Mouse (Mus musculus) liver, adult 2 months (tissue): ENCODE data around the gene Tmem184b. TPM values are rescaled to one million over a fixed set of nuclear protein-coding genes. Genes with fewer than 3 reads are reported as not detected.

ENCODE experiments used
- DNase-seq: peaks from one replicate; pipeline ENCODE4 v3.0.0-alpha.2; 2011; ENCODE audit warnings: low read depth, low spot score; ENCODE audit errors: extremely low read depth
- H3K27ac ChIP-seq: fragments of 200-500 bp; replicated peaks from 2 replicates; pipeline ENCODE4 v1.5.1; 2012; ENCODE audit warnings: low read depth, mild to moderate bottlenecking, control low read depth, inconsistent platforms, low read length; ENCODE audit not compliant: insufficient read depth
- H3K27me3 ChIP-seq: fragments of 200-500 bp; 2 replicates; pipeline ENCODE4 v1.6.1; 2012; ENCODE audit warnings: mild to moderate bottlenecking, moderate library complexity, low read length, inconsistent platforms; ENCODE audit not compliant: control insufficient read depth, insufficient read depth
- H3K36me3 ChIP-seq: fragments of 200-500 bp; 2 replicates; pipeline ENCODE4 v1.6.1; 2012; ENCODE audit warnings: low read length, inconsistent platforms; ENCODE audit not compliant: control insufficient read depth, insufficient read depth
- H3K4me1 ChIP-seq: fragments of 200-500 bp; 2 replicates; pipeline ENCODE4 v1.6.1; 2011; ENCODE audit warnings: low read length; ENCODE audit not compliant: control insufficient read depth, insufficient read depth
- H3K4me3 ChIP-seq: fragments of 200-500 bp; 2 replicates; pipeline ENCODE4 v1.5.1; 2011; ENCODE audit warnings: low read depth, mild to moderate bottlenecking, control low read depth, low read length, moderate library complexity; ENCODE audit not compliant: insufficient read depth
- H3K79me2 ChIP-seq: fragments of 200-500 bp; 2 replicates; pipeline ENCODE4 v1.6.1; 2012; ENCODE audit warnings: inconsistent platforms, mild to moderate bottlenecking, low read length, moderate library complexity; ENCODE audit not compliant: control insufficient read depth, insufficient read depth
- H3K9ac ChIP-seq: fragments of 200-500 bp; 2 replicates; pipeline ENCODE4 v1.6.1; 2012; ENCODE audit warnings: low read depth, mild to moderate bottlenecking, control low read depth, inconsistent platforms, low read length
- CTCF ChIP-seq: fragments of 200-500 bp; IDR thresholded peaks from 2 replicates; pipeline ENCODE4 v1.5.1; 2011; ENCODE audit warnings: low read depth, low read length, control low read depth
- POLR2A ChIP-seq: fragments of 200-500 bp; IDR thresholded peaks from 2 replicates; pipeline ENCODE4 v1.6.1; 2011; ENCODE audit warnings: low read length, control low read depth; ENCODE audit not compliant: insufficient read depth; ENCODE audit errors: extremely low read depth
- WGBS: fragments of 180-500 bp; shearing (Covaris S2); methylation state at CpG from one replicate; pipeline ENCODE4 v1.1.7; 2018; 5-methylcytosine and 5-hydroxymethylcytosine counted together
- polyA plus RNA-seq: library from polyadenylated mRNA; depleted of rRNA; stranded (reverse); fragments of >200 nt; gene quantifications from 2 replicates; pipeline ENCODE4 v1.2.3, GENCODE M21; 2012
- total RNA-seq: library from RNA; depleted of rRNA; stranded (reverse); fragments of >200 nt; gene quantifications from 2 replicates; pipeline ENCODE4 v1.2.3, GENCODE M21; 2014

Tmem184b gene
- total and polyA plus RNA-seq, 2 experiments = 6.0 to 48.7 TPM

DNA sequence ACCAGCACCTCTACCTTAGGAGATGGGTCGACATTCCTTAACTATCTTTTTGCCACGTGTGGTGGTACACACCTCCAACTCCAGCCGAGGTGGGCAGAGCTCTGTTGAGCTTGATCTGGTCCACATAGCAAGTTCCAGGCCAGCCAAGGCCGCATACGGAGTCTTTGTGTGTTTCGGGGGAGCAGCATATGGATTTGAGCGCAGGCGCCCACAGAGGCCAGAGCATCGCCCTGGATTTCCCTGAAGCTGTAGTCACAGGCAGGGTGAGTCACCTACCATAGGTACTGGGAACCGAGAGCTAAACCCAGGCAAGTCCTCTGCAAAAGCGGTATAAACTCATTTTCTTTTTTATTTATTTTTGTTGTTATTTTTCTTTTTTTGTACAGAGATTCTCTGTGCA lies 29.0 kb upstream of the Tmem184b start:
- WGBS = 66% methylated on average over 11 of the region's 11 CpGs
- no peak overlapping the region for H3K4me3 ChIP-seq
- TF ChIP-seq CTCF = no peak
- TF ChIP-seq POLR2A = no peak
- no peaks in the 10 kb centered on the region; the same call in 1 of the 2 replicates for H3K79me2 ChIP-seq
- no peak overlapping the region for H3K9ac ChIP-seq
- no peak for DNase-seq
- peaks cover 7% of the 10 kb centered on the region; the same call in 1 of the 2 replicates for H3K36me3 ChIP-seq
- 0 out of 2 replicates have a peak overlapping the region, but pooled peaks have one; percentile 11 for H3K27ac ChIP-seq
- H3K4me1 ChIP-seq = peaks cover 10% of the 10 kb centered on the region
- no peaks in the 10 kb centered on the region for H3K27me3 ChIP-seq

DNA sequence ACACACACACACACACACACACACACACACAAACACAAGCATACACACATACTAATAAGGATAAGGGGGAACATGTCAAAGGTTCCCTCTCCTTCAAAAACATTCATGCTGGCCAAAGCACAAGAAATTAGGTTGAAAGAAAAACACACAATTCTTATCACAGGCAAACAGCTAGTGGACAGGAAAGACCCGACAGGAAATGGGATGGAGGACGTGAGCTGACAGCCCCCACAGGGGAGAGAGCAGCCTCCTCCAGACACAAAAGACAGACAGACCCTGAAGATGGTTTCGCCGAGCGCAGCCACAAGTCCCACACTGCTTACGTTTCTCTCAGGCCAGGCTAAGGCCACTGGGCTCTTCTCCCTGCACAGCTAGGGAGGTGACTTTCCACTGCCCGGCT lies 28.6 kb upstream of the Tmem184b start:
- H3K9ac ChIP-seq = no peak overlapping the region
- H3K27ac ChIP-seq = 0 out of 2 replicates have a peak overlapping the region, but pooled peaks have one; percentile 11
- H3K27me3 ChIP-seq = no peaks in the 10 kb centered on the region
- peaks cover 10% of the 10 kb centered on the region for H3K4me1 ChIP-seq
- DNase-seq = no peak
- WGBS = 55% methylated on average over 7 of the region's 7 CpGs
- no peaks in the 10 kb centered on the region; the same call in 1 of the 2 replicates for H3K79me2 ChIP-seq
- no peak overlapping the region for H3K4me3 ChIP-seq
- H3K36me3 ChIP-seq = peaks cover 7% of the 10 kb centered on the region; the same call in 1 of the 2 replicates
- TF ChIP-seq POLR2A (no peak), CTCF (no peak)

DNA sequence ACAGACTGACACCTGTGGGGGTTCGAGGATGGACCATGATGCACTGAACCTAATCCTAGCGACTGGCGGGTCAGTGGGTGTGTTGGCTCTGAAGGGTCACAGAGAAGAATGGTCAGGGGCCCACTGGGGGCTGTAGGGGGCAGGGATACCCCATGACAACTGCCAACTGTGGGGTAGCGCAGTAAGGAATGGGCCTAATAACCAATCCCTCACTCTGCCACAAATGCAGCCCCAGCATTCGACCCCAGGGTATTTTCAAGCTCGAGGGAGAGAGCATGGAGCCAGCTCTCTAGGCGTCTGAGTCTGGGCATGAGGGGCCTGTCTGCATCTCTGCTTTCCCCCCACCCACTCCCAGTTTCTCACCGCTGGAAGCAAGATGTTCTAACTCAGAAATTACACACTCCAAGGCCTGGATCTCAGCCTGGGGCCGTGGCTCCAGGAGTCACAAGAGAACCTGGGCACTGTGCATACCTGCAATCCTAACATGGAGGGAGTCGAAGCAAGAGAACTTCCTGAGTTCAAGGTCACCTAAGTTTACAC lies 27.2 kb upstream of the Tmem184b start:
- Histone ChIP-seq H3K4me1 (peaks cover 4% of the 10 kb centered on the region), H3K27me3 (no peaks in the 10 kb centered on the region), H3K9ac (no peak overlapping the region), H3K79me2 (no peaks in the 10 kb centered on the region; the same call in 1 of the 2 replicates), H3K27ac (no peak overlapping the region), H3K36me3 (peaks cover 9% of the 10 kb centered on the region; the same call in 1 of the 2 replicates), H3K4me3 (no peak overlapping the region)
- TF ChIP-seq CTCF = no peak
- no peak for DNase-seq
- WGBS = 82% methylated on average over 10 of the region's 10 CpGs

DNA sequence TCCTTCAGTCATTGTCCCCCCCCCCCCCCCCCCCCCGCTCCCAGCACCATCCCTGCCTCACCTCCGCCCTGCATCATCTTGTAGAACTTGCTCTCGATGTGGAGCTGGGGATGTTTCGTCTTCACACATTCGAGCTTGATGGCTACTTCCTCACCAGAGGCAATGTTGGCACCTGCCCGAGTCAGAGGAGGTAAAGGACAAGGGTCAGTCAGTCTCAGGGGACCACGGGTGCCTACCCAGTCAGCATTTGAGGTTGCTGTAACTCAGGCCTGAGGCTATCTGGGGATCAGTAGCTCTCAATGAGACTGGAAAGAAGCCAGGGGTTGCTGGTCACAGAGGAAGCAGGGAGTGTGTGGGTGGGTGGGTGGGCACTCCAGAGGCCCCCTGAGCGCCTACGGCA lies 26.6 kb upstream of the Tmem184b start:
- no peaks in the 10 kb centered on the region for H3K27me3 ChIP-seq
- no peaks in the 10 kb centered on the region; the same call in 1 of the 2 replicates for H3K79me2 ChIP-seq
- 0 out of 2 replicates have a peak, but pooled peaks cover 2% of the 10 kb centered on the region for H3K4me1 ChIP-seq
- no peak for DNase-seq
- WGBS = 77% methylated on average over 8 of the region's 9 CpGs
- H3K9ac ChIP-seq = no peak overlapping the region
- peaks cover 9% of the 10 kb centered on the region; the same call in 1 of the 2 replicates for H3K36me3 ChIP-seq
- no peak overlapping the region for H3K4me3 ChIP-seq
- TF ChIP-seq POLR2A = no peak
- TF ChIP-seq CTCF = no peak
- H3K27ac ChIP-seq = no peak overlapping the region

DNA sequence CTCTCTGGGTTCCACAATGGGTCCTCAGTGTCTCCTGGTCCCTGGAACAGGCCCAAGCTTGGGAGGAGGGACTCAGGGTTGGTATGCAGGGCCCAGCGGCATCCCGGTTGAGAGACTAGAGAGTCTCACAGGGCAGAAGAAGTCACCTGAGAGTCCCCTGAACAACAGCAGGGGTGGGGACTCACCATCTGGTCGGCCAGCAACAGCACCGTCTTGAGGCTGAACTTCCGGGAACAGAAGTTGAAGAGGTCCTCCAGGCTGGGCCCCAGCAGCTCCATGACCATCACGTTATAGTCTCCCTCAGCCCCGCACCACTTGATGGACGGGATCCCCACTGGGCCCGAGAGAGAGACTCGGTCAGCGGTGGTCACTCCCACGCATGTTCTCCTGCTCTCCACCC lies 26.2 kb upstream of the Tmem184b start:
- peaks cover 9% of the 10 kb centered on the region; the same call in 1 of the 2 replicates for H3K36me3 ChIP-seq
- H3K79me2 ChIP-seq = no peaks in the 10 kb centered on the region; the same call in 1 of the 2 replicates
- H3K27me3 ChIP-seq = no peaks in the 10 kb centered on the region
- 0 out of 2 replicates have a peak, but pooled peaks cover 2% of the 10 kb centered on the region for H3K4me1 ChIP-seq
- TF ChIP-seq POLR2A (no peak), CTCF (no peak)
- no peak for DNase-seq
- WGBS = 94% methylated on average over 12 of the region's 12 CpGs
- H3K27ac ChIP-seq = no peak overlapping the region
- H3K4me3 ChIP-seq = no peak overlapping the region
- H3K9ac ChIP-seq = no peak overlapping the region

DNA sequence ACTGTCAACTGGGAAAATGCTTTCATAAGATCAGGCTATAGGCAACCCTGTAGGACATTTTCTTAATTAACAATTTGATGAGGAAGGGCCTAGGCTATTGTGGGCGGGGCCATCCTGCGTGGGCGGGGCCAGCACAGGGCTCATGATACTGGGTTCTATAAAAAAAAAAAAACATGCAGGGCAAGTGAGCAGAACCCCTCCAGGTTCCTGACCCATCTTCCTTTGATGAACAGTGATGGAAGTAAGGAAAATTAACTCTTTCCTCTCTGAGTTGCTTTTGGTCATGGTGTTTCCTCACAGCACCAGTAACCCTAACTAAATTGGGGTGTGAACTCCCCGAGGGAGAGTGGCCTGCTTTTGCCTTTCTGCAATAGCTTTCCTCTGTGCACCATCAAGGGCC lies 25.2 kb upstream of the Tmem184b start:
- WGBS = 72% methylated on average over 4 of the region's 4 CpGs
- TF ChIP-seq CTCF (no peak), POLR2A (no peak)
- Histone ChIP-seq H3K79me2 (no peaks in the 10 kb centered on the region; the same call in 1 of the 2 replicates), H3K27ac (no peak overlapping the region), H3K27me3 (no peaks in the 10 kb centered on the region), H3K4me1 (0 out of 2 replicates have a peak, but pooled peaks cover 2% of the 10 kb centered on the region), H3K4me3 (no peak overlapping the region), H3K36me3 (peaks cover 9% of the 10 kb centered on the region; the same call in 1 of the 2 replicates), H3K9ac (no peak overlapping the region)
- no peak for DNase-seq
